Comparison of ENCODE assay signal across 8 mouse cellular contexts in genomic region chr9:44292490-44292889, GRCm38 (mm10). TPM values are rescaled to one million over a fixed set of nuclear protein-coding genes. Genes with fewer than 3 reads are reported as not detected.
DNase-seq lines count a peak whose midpoint lies in the region; TF ChIP-seq lines count a peak whose summit lies in the region.

No protein-coding gene starts in this region.

- peak; percentile 74 for TF ChIP-seq CTCF in layer of hippocampus, adult 2 months (conservative IDR thresholded peaks at IDR 0.05)
- TF ChIP-seq CTCF in lung, adult 2 months (IDR thresholded peaks at IDR 0.05; ENCODE audit: insufficient read depth, low read length), result peak; percentile 63

- H3K4me1 ChIP-seq in lung, adult 2 months (ENCODE audit: control insufficient read depth, insufficient read depth, low read length), result peaks cover under 1% of the 10 kb centered on the region; the same call in 1 of the 2 replicates

- peak; percentile 50 for DNase-seq in adrenal gland, postnatal 10 days
- no peak for DNase-seq in adrenal gland, postnatal 4 days (ENCODE audit: low spot score in 2 of 2)
- DNase-seq in layer of hippocampus, adult 2 months (ENCODE audit: low spot score in 2 of 2), result no peak
- DNase-seq in layer of hippocampus, adult 9-11 months, result no peak
- peak; percentile 44 for DNase-seq in c-Kit-positive CD71-positive TER-119-negative erythroid progenitor cells, embryonic 14.5 days (ENCODE audit: low read depth)
- DNase-seq in lung, adult 2 months, result peak; percentile 46
- peak; percentile 47 to 67 for DNase-seq in thymus, postnatal 10 days (ENCODE audit: low spot score in 2 of 2)
- DNase-seq in layer of hippocampus, adult 8-10 months (ENCODE audit: low spot score in 2 of 2), result no peak

- H3K4me3 ChIP-seq in layer of hippocampus, adult 2 months, result no peak overlapping the region
- H3K4me3 ChIP-seq in lung, adult 2 months (replicated peaks; ENCODE audit: extremely low read depth, low read depth, low read length), result no peak overlapping the region

- no peak for TF ChIP-seq POLR2A in lung, adult 2 months (IDR thresholded peaks at IDR 0.05; ENCODE audit: borderline replicate concordance, extremely low read depth, low read depth, low read length)

- no peak overlapping the region for H3K27ac ChIP-seq in layer of hippocampus, adult 2 months

- 68% methylated on average over 3 of the region's 3 CpGs for WGBS in lung, adult 2 months

RNA-seq across cellular contexts. Expression of gene Abcg4, which starts 4.1 kb away (rescaled TPM):
- total RNA-seq in adrenal gland, postnatal 10 days (2021), result 10 to 100 TPM; 15.0 to 23.1 TPM
- 10 to 100 TPM; 38.1 to 57.0 TPM for total RNA-seq in adrenal gland, postnatal 4 days (2021)
- 10 to 100 TPM; 67.9 to 71.4 TPM for total RNA-seq in layer of hippocampus, adult 2 months (2021)
- polyA plus RNA-seq in lung, adult 2 months (2012; rRNA removed), result 1.7 and 1.9 TPM in 2 replicates
- 10 to 100 TPM; 69.2 to 77.6 (median 71.1) TPM for total RNA-seq in layer of hippocampus, adult 8-10 months (2022)

RNA-seq across cellular contexts. Expression of gene Hinfp, which starts 13.0 kb away (rescaled TPM):
- 10 to 100 TPM; 17.3 to 24.4 TPM for total RNA-seq in adrenal gland, postnatal 10 days (2021)
- 10 to 100 TPM; 33.4 to 34.5 TPM for total RNA-seq in adrenal gland, postnatal 4 days (2021)
- 10 to 100 TPM; 26.0 to 36.9 TPM for total RNA-seq in layer of hippocampus, adult 2 months (2021)
- 16.9 and 21.3 TPM in 2 replicates for polyA plus RNA-seq in lung, adult 2 months (2012; rRNA removed)
- total RNA-seq in layer of hippocampus, adult 8-10 months (2022), result 10 to 100 TPM; 32.0 to 40.3 (median 38.4) TPM

RNA-seq across cellular contexts. Expression of gene Nlrx1, which starts 24.1 kb away (rescaled TPM):
- total RNA-seq in adrenal gland, postnatal 10 days (2021), result 10 to 100 TPM; 23.1 to 30.6 TPM
- 10 to 100 TPM; 31.8 to 35.5 TPM for total RNA-seq in adrenal gland, postnatal 4 days (2021)
- total RNA-seq in layer of hippocampus, adult 2 months (2021), result 10 to 100 TPM; 11.6 to 13.9 TPM
- polyA plus RNA-seq in lung, adult 2 months (2012; rRNA removed), result 15.0 and 15.8 TPM in 2 replicates
- 10 to 100 TPM in 3 of 4 experiments, 1 to 10 TPM in 1; 8.7 to 13.1 (median 10.5) TPM for total RNA-seq in layer of hippocampus, adult 8-10 months (2022)

RNA-seq across cellular contexts. Expression of gene C2cd2l, which starts 27.6 kb away (rescaled TPM):
- 10 to 100 TPM; 19.3 to 25.1 TPM for total RNA-seq in adrenal gland, postnatal 10 days (2021)
- 10 to 100 TPM; 28.9 to 31.8 TPM for total RNA-seq in adrenal gland, postnatal 4 days (2021)
- 100 to 1,000 TPM; 186 to 206 TPM for total RNA-seq in layer of hippocampus, adult 2 months (2021)
- 77.9 and 88.0 TPM in 2 replicates for polyA plus RNA-seq in lung, adult 2 months (2012; rRNA removed)
- total RNA-seq in layer of hippocampus, adult 8-10 months (2022), result 100 to 1,000 TPM; 177 to 228 (median 205) TPM

RNA-seq across cellular contexts. Expression of gene Dpagt1, which starts 33.3 kb away (rescaled TPM):
- total RNA-seq in adrenal gland, postnatal 10 days (2021), result 10 to 100 TPM; 25.2 to 27.7 TPM
- total RNA-seq in adrenal gland, postnatal 4 days (2021), result 10 to 100 TPM; 32.3 to 36.2 TPM
- total RNA-seq in layer of hippocampus, adult 2 months (2021), result 10 to 100 TPM; 14.5 to 15.3 TPM
- polyA plus RNA-seq in lung, adult 2 months (2012; rRNA removed), result 50.0 and 58.7 TPM in 2 replicates
- total RNA-seq in layer of hippocampus, adult 8-10 months (2022), result 10 to 100 TPM; 15.1 to 19.7 (median 16.1) TPM

Comparison
In these comparisons a context has a peak if more than half of its experiments do, and no peak if none do; other contexts are left out.
1. DNase-seq: peak in adrenal gland, postnatal 10 days (single experiment), c-Kit-positive CD71-positive TER-119-negative erythroid progenitor cells, embryonic 14.5 days (single experiment), lung, adult 2 months (single experiment) and thymus, postnatal 10 days (2 of 2); none in adrenal gland, postnatal 4 days (0 of 2), layer of hippocampus, adult 2 months (0 of 2), layer of hippocampus, adult 9-11 months (single experiment) and layer of hippocampus, adult 8-10 months (0 of 2).